Mouse (Mus musculus): ENCODE measurements around the gene Hoxd12.
A peak's percentile ranks its signal among the peaks of the same experiment; 100 is the strongest.

GRCm38 (mm10) chr2:74691022-74691951, 16.5 kb downstream of the Hoxd12 start, which contains the start of gene Hoxd10:
- TF ChIP-seq CTCF (IDR thresholded peaks at IDR 0.05; ENCODE audit: borderline replicate concordance, insufficient read depth, low read length) (peak; percentile 43; the same call in 1 of the 2 replicates), POLR2A (IDR thresholded peaks at IDR 0.05; ENCODE audit: low read depth, low read length) (peak; percentile 19; the same call in 1 of the 2 replicates)
